Mouse (Mus musculus) forebrain, embryonic 14.5 days (tissue): ENCODE data around the gene Syngr1. TPM values are rescaled to one million over a fixed set of nuclear protein-coding genes. Genes with fewer than 3 reads are reported as not detected.

ENCODE experiments used
- ATAC-seq: fragments of 200-750 bp; cut with Nextera tagmentation; 2 replicates; pipeline ENCODE4 v1.8.0; 2017; ENCODE audit warnings: mild to moderate bottlenecking, moderate library complexity
- DNase-seq: peaks from one replicate; pipeline ENCODE4 v3.0.0-alpha.2; 2015; ENCODE audit warnings: low spot score
- H3K27ac ChIP-seq: fragments of 300-500 bp; sonication (generic); 2 replicates; pipeline ENCODE4 v1.5.1; 2014; ENCODE audit warnings: low read depth, mild to moderate bottlenecking, control low read depth, low read length, moderate library complexity
- H3K27me3 ChIP-seq: fragments of 300-500 bp; sonication (generic); replicated peaks from 2 replicates; pipeline ENCODE4 v1.6.1; 2014; ENCODE audit warnings: low read length, control low read depth, mixed read lengths; ENCODE audit not compliant: control insufficient read depth, insufficient read depth
- H3K36me3 ChIP-seq: fragments of 300-500 bp; sonication (generic); 2 replicates; pipeline ENCODE4 v1.6.1; 2014; ENCODE audit warnings: low read length, control low read depth; ENCODE audit not compliant: control insufficient read depth, insufficient read depth
- H3K4me1 ChIP-seq: fragments of 300-500 bp; sonication (generic); 2 replicates; pipeline ENCODE4 v1.6.1; 2014; ENCODE audit warnings: antibody characterized with exemption, low read length, control low read depth; ENCODE audit not compliant: control insufficient read depth, insufficient read depth
- H3K4me2 ChIP-seq: fragments of 300-500 bp; sonication (generic); 2 replicates; pipeline ENCODE4 v1.6.1; 2014; ENCODE audit warnings: mild to moderate bottlenecking, control low read depth, low read length
- H3K4me3 ChIP-seq: fragments of 300-500 bp; sonication (generic); 2 replicates; pipeline ENCODE4 v1.5.1; 2014; ENCODE audit warnings: low read depth, low read length, control low read depth
- H3K9ac ChIP-seq: fragments of 300-500 bp; sonication (generic); 2 replicates; pipeline ENCODE4 v1.6.1; 2014; ENCODE audit warnings: mild to moderate bottlenecking, low read length, control low read depth, moderate library complexity
- H3K9me3 ChIP-seq: fragments of 300-500 bp; sonication (generic); replicated peaks from 2 replicates; pipeline ENCODE4 v1.6.1; 2016; ENCODE audit warnings: low read length, control low read depth, mixed read lengths; ENCODE audit not compliant: control insufficient read depth
- WGBS: fragments of 180-500 bp; shearing (Covaris S2); extraction: QIAGEN DNeasy Blood & Tissue Kit; methylation state at CpG from one replicate; pipeline ENCODE4 v1.1.7; 2014; 5-methylcytosine and 5-hydroxymethylcytosine counted together
- polyA plus RNA-seq: library from polyadenylated mRNA; unstranded; fragments of >200 nt; fragmentation: Nextera tagmentation; extraction: Ambion mirVana; gene quantifications from 2 replicates; pipeline ENCODE4 v1.2.1, GENCODE M21; 2014

Syngr1 gene
- polyA plus RNA-seq, 1 experiment from 2014 or later: 28.8 TPM

DNA sequence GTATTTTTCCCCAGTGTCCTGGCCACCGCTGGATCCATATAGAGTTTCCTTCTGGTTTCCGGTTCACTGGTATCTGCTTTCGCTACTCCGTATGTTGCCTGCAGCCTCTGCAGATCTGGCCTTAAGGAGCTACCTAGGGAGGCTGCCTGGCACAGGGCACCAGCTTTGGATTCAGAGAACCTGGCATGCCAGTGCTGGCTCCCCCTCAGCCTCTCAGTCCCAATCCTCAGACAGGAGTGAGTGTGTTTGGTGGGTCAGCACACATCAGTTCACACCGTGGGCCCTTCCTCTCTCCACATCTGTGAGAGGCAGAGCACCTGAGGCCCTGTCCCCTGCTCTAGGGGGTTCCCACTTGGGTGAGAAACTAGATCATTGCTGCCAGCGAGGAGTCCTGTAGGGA is 10.4 kb downstream of the Syngr1 start:
- Histone ChIP-seq H3K9ac (no peak overlapping the region), H3K27me3 (no peaks in the 10 kb centered on the region), H3K4me2 (no peak overlapping the region), H3K9me3 (no peaks in the 10 kb centered on the region), H3K4me3 (no peak overlapping the region), H3K4me1 (peaks cover 9% of the 10 kb centered on the region), H3K36me3 (no peaks in the 10 kb centered on the region), H3K27ac (0 out of 2 replicates have a peak overlapping the region, but pooled peaks have one; percentile 48)
- ATAC-seq: no peak
- 89% methylated on average over 6 of the region's 6 CpGs for WGBS
- DNase-seq: no peak

DNA sequence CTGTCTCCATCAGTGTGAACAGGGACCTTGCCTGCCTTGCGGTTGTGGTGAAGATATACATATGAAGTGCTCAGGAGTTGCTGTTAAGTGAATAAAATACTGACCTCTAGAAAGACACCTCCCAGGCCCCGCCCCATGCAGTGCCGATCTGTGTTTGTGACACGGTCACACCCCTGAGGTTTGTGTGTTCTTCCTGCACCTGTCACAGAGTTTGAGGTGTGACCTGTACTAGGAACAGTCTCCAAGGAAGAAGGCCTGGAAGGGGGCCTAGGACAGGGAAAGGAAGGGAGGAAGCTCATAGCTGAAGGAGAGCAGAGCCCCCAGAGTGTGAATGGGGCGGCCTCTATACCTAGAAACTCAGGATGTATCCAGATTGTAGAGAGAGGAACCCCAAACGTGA is 11.4 kb downstream of the Syngr1 start:
- Histone ChIP-seq H3K4me2 (no peak overlapping the region), H3K9ac (no peak overlapping the region), H3K36me3 (no peaks in the 10 kb centered on the region), H3K27me3 (no peaks in the 10 kb centered on the region), H3K4me3 (no peak overlapping the region), H3K27ac (no peak overlapping the region), H3K4me1 (peaks cover 3% of the 10 kb centered on the region; the same call in 1 of the 2 replicates), H3K9me3 (no peaks in the 10 kb centered on the region)
- WGBS: 94% methylated on average over 6 of the region's 6 CpGs
- ATAC-seq (no peak), DNase-seq (no peak)

DNA sequence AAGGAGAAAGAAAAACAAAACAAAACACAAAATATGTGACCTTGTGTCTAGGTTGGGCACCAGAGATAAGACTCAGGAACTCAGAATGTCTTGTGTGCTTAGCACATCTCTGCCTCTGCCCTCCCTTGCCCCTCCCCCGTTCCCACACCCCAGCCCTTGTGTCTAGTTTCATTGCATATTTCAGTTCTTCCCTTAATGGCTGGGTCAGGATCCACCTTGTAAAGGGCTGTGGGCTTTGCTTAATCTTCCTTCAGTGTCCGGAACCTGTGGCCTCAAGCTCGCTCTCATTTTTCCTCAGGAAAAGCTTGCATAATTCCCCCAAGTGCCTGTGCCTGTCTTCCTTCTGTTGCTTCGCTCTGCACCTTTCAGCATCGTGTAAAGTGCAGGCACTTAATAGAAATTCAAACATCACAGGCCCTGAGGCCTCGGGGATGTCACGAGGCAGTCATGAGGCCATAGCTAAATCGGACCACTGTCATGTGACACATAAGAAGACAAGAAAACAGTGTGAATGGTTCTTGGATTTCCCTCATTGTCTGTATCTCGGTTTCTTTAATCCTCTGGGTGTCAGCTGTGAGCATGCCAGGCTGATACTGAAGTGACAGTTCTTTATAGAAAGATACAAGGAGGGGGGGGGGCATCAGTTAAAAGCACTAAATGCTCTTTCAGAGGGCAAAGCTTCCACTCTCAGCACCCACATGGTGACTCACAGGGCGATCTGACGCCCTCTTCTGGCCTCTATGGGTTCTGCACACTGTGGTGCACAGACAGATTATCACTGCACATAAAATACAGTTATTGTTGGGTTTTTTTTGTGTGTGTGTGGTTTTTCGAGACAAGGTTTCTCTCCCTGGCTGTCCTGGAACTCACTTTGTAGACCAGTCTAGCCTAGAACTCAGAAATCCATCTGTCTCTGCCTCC is 14.6 kb downstream of the Syngr1 start:
- 76% methylated on average over 12 of the region's 12 CpGs for WGBS
- no peak overlapping the region for H3K4me2 ChIP-seq
- no peaks in the 10 kb centered on the region for H3K9me3 ChIP-seq
- H3K9ac ChIP-seq: no peak overlapping the region
- no peak for ATAC-seq
- no peak overlapping the region for H3K27ac ChIP-seq
- no peaks in the 10 kb centered on the region for H3K27me3 ChIP-seq
- DNase-seq: no peak
- peaks cover 1% of the 10 kb centered on the region; the same call in 1 of the 2 replicates for H3K4me1 ChIP-seq
- no peaks in the 10 kb centered on the region for H3K36me3 ChIP-seq
- no peak overlapping the region for H3K4me3 ChIP-seq

DNA sequence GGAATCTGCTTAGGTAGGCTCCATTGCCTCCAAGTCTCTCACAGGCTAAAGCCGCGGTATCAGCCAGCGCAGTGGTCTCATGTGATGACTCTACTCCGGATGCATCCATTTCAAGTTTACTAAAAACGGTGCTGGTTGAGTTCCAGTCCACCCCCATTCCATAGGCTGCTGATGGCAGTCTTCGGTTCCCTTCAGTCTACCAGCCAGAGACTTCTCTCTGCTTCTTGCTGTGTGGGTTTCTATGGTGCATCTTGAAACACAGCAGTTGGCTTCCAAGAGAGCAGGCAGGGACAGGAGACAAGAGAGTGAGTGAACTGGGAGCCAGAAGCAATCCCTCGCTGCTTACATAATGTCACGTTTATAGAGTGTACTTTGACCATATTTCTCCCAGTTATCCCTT is 16.0 kb downstream of the Syngr1 start:
- DNase-seq: no peak
- WGBS: 97% methylated on average over 8 of the region's 8 CpGs

DNA sequence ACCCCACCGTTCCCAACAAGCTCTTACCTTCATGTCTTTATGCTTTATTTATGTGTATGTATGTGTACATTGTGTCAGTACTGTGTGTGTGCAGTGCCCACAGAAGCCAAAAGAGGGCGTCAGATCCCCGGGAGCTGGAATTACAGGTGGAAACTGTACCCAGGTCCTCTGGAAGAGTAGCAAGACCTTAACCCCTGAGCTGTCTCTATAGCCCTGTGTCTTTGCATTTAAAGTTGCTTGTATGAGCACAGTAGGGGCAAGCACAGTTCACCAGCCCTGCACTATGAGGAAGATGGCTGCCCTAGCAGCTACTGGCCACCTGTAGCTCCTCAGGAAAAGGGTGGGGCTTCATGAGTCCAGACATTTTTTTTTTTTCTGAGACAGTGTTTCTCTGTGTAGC is 16.4 kb downstream of the Syngr1 start:
- H3K27ac ChIP-seq: no peak overlapping the region
- no peak overlapping the region for H3K9ac ChIP-seq
- DNase-seq (no peak), ATAC-seq (no peak)
- H3K9me3 ChIP-seq: no peaks in the 10 kb centered on the region
- H3K27me3 ChIP-seq: no peaks in the 10 kb centered on the region
- peaks cover 8% of the 10 kb centered on the region for H3K36me3 ChIP-seq
- WGBS: 86% methylated on average over 3 of the region's 3 CpGs
- no peak overlapping the region for H3K4me3 ChIP-seq
- no peaks in the 10 kb centered on the region for H3K4me1 ChIP-seq
- no peak overlapping the region for H3K4me2 ChIP-seq

More for the DNA sequence above, 16.0 kb downstream of the Syngr1 start:
- Histone ChIP-seq H3K9ac (no peak overlapping the region), H3K36me3 (peaks cover 8% of the 10 kb centered on the region), H3K9me3 (no peaks in the 10 kb centered on the region), H3K4me2 (no peak overlapping the region), H3K27ac (no peak overlapping the region), H3K27me3 (no peaks in the 10 kb centered on the region), H3K4me3 (no peak overlapping the region), H3K4me1 (no peaks in the 10 kb centered on the region)
- no peak for ATAC-seq

DNA sequence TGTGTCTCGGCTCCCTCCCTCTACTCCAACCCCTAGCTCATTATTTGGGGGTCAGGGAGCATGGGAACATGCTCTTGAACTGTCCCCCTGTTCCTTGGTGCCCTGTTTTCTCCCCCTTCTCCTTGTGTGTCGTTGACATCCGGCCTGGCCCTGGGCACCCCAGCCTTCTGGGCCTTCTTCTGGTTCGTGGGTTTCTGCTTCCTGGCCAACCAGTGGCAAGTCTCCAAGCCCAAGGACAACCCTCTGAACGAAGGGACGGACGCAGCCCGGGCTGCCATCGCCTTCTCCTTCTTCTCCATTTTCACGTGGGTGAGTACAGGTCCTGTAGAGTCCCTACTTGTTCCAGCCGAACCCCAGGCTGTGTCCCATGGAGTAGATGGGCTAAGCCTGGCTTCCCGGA is 20.3 kb downstream of the Syngr1 start:
- no peaks in the 10 kb centered on the region for H3K27me3 ChIP-seq
- 88% methylated on average over 12 of the region's 12 CpGs for WGBS
- no peak overlapping the region for H3K4me3 ChIP-seq
- H3K4me2 ChIP-seq: no peak overlapping the region
- H3K9me3 ChIP-seq: no peaks in the 10 kb centered on the region
- DNase-seq (no peak), ATAC-seq (no peak)
- no peaks in the 10 kb centered on the region for H3K4me1 ChIP-seq
- peaks cover 12% of the 10 kb centered on the region for H3K36me3 ChIP-seq
- no peak overlapping the region for H3K9ac ChIP-seq
- no peak overlapping the region for H3K27ac ChIP-seq

DNA sequence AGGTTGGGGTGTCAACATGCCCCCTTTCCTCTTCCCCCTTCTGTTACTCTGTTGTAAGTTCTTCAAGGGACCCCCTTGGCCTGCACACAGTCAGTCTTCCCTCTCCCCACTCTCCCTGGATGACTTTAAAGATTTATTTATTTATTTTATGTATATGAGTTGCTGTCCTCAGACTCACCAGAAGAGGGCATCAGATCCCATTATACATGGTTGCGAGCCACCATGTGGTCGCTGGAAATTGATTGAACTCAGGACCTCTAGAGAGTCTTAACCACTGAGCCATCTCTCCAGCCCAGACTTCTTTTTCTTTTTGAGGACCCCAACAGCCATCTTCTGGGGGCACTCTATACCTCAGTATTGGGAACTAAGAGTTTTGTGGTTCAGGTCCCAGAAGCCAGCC is 21.4 kb downstream of the Syngr1 start:
- Histone ChIP-seq H3K9ac (no peak overlapping the region), H3K9me3 (no peaks in the 10 kb centered on the region), H3K27ac (no peak overlapping the region), H3K4me3 (no peak overlapping the region), H3K4me1 (no peaks in the 10 kb centered on the region), H3K27me3 (no peaks in the 10 kb centered on the region), H3K36me3 (peaks cover 12% of the 10 kb centered on the region), H3K4me2 (no peak overlapping the region)
- DNase-seq: no peak
- 50% methylated on average over 2 of the region's 2 CpGs for WGBS
- no peak for ATAC-seq

DNA sequence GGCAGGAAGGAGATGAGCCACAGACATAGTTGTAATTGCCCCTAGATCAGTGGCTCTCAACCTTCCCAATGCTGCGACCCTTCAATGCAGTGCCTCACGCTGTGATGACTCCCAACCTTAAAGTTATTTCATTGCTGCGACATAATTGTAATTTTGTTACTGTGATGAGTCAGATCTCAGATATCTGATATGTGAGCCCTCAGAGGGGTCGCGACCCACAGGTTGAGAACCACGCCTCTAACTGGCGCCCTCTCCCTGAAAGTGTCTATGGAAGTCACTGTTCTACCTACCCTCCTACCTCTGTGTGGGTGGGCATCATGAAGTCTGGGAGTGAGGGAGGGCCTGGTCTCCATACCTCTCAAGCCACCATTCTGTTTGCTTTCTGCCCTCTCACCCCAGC is 23.3 kb downstream of the Syngr1 start:
- ATAC-seq: no peak
- no peak overlapping the region for H3K9ac ChIP-seq
- H3K4me2 ChIP-seq: no peak overlapping the region
- no peak overlapping the region for H3K4me3 ChIP-seq
- H3K27me3 ChIP-seq: no peaks in the 10 kb centered on the region
- peaks cover 12% of the 10 kb centered on the region for H3K36me3 ChIP-seq
- 95% methylated on average over 7 of the region's 7 CpGs for WGBS
- no peak for DNase-seq
- no peaks in the 10 kb centered on the region for H3K4me1 ChIP-seq
- H3K9me3 ChIP-seq: no peaks in the 10 kb centered on the region
- H3K27ac ChIP-seq: no peak overlapping the region

DNA sequence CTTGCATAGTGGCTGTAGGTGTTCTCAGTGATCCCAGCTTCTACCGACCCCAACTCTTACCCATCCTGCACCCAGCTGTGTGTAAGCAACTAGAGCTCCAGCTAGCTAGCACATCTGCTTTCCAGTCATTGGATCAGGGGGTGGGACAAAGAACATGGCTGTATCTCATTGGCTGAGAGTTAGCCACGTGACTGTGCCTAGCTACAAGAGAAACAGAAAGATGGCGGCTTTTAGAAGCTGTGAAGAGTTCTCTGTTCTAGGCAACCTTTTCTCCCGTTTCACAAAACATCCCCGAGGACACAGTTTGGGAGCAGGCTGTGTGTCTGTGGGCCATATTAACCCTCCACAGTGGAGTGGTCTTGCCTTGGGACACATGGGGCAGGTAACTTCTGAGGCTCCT is 24.1 kb downstream of the Syngr1 start:
- H3K4me2 ChIP-seq: no peak overlapping the region
- peaks cover 12% of the 10 kb centered on the region for H3K36me3 ChIP-seq

More for the DNA sequence above, 24.1 kb downstream of the Syngr1 start:
- Histone ChIP-seq H3K9ac (no peak overlapping the region), H3K9me3 (no peaks in the 10 kb centered on the region), H3K4me1 (no peaks in the 10 kb centered on the region), H3K27ac (no peak overlapping the region), H3K4me3 (no peak overlapping the region), H3K27me3 (no peaks in the 10 kb centered on the region)
- WGBS: 66% methylated on average over 5 of the region's 5 CpGs
- ATAC-seq (no peak), DNase-seq (no peak)
